Mouse (Mus musculus): Measurements from ENCODE around the gene Ly6g5c.

DNA sequence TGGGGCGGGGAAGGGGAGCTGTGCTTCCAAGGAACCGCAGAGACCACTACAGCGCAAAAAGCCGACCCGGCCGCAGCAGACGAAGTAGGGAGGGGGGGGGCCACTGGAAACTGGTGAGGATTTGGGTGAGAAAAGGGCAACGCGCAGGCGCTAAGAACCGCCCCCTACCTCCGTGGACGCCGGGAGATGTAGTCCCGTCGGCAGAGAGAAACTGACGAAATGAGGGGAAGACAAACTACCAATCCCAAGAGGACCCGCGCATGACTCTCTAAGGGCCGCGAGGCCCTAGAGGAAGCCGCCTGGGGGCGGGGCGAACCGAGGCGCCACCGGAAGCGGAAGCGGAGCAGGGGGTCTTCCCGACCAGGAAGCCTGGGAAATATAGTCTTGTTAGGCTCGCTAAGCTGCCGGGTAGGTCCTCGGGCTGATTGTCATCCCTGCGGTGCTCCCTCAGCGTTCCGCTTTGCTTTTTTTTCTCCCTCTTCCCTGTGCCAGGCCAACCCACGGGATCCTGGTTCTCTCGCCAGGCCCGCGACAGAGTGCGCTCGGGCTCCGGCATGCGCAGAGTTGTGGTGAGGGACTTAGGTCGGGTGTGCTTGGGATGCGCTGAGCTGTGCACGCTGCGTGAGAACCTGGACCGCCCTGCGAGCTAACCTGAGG is 13.2 kb downstream of the Ly6g5c start, which contains the start of gene Gpank1:
- TF ChIP-seq MYOD1 (IDR thresholded peaks at IDR 0.05; ENCODE audit: control insufficient read depth in 1 of 3, insufficient read length in 2 of 3, low read depth in 2 of 3) (no peak), POLR2A (IDR thresholded peaks at IDR 0.05; ENCODE audit: insufficient read length, low read depth) (peak; percentile 51), MAX (IDR thresholded peaks at IDR 0.05; ENCODE audit: low read depth) (no peak), USF1 (IDR thresholded peaks at IDR 0.05; ENCODE audit: low read depth) (no peak), E2F4 (IDR thresholded peaks at IDR 0.05; ENCODE audit: insufficient read depth) (no peak), TCF12 (IDR thresholded peaks at IDR 0.05; ENCODE audit: insufficient read depth, poor library complexity, severe bottlenecking) (no peak), TCF3 (IDR thresholded peaks at IDR 0.05; ENCODE audit: insufficient read length, low read depth) (no peak), POLR2AphosphoS2 (IDR thresholded peaks at IDR 0.05; ENCODE audit: insufficient read length, low read depth) (peak; percentile 41), CEBPB (IDR thresholded peaks at IDR 0.05; ENCODE audit: insufficient read depth, poor library complexity, severe bottlenecking) (no peak), MYOG (IDR thresholded peaks at IDR 0.05; ENCODE audit: control insufficient read depth in 1 of 3, insufficient read depth in 1 of 3, insufficient read length in 2 of 3, low read depth in 2 of 3) (no peak), REST (IDR thresholded peaks at IDR 0.05; ENCODE audit: insufficient read depth, insufficient read length) (no peak), SRF (IDR thresholded peaks at IDR 0.05; ENCODE audit: control insufficient read depth, insufficient read length, low read depth) (peak; percentile 38)

All from myocyte (in vitro differentiated cells).